Mouse (Mus musculus) kidney, adult 2 months (tissue): ENCODE results near the gene Gxylt2.

Experiments
- CTCF ChIP-seq: fragments of 200-500 bp; conservative IDR thresholded peaks from 2 replicates; pipeline ENCODE4 v1.5.1; 2011; ENCODE audit warnings: low read depth, mild to moderate bottlenecking, control low read depth, low read length, moderate library complexity, mixed read lengths; ENCODE audit not compliant: insufficient read depth, insufficient read length
- POLR2A ChIP-seq: fragments of 200-500 bp; IDR thresholded peaks from one replicate; pipeline ENCODE4 v1.6.1; 2011; ENCODE audit warnings: low read depth, low read length, control low read depth

- no peak for TF ChIP-seq POLR2A
- no peak for TF ChIP-seq CTCF
These were observed 3.8 kb upstream of the Gxylt2 start for GRCm38 (mm10) chr6:100700774-100701173.
